8 mouse cellular contexts compared by ENCODE assay signal in the genomic region with DNA sequence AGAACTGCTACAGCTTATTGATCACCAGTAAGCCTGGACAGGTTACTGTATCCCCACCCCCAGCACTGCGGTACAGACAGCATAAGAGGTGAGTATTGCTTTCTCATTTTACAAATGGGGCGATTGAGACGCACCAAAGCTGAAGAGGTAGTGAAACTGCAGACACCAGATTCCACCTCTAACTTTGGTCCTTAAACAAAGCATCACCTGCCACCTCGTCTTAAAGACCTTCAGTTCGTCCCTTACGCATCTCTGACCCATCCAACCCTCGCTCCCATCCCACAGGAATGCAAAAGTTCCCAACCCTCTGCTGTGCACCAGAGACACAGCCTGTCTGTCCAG. TPM values are rescaled to one million over a fixed set of nuclear protein-coding genes. Genes with fewer than 3 reads are reported as not detected.
DNase-seq lines count a peak whose midpoint lies in the region; ATAC-seq and TF ChIP-seq lines count a peak whose summit lies in the region.
"Had no signal": no experiment of that assay in that cellular context is flagged by ENCODE, and none has a peak within 500 bp of the region (broad histone marks: within the 10 kb centered on the region; RNA-seq: fewer than 3 reads in every experiment).

No protein-coding gene starts in this region.

- peak overlapping the region; percentile 66 for H3K4me3 ChIP-seq in lung, embryonic 16.5 days (ENCODE audit: low read length)
- peak overlapping the region; percentile 67 for H3K4me3 ChIP-seq in forebrain, embryonic 11.5 days (ENCODE audit: low read depth, low read length)
- peak overlapping the region; percentile 61; the same call in 1 of the 2 replicates for H3K4me3 ChIP-seq in limb, embryonic 10.5 days
- peak overlapping the region; percentile 72 for H3K4me3 ChIP-seq in olfactory bulb, adult 2 months (ENCODE audit: insufficient read depth, low read depth, low read length)

- H3K4me2 ChIP-seq in lung, embryonic 16.5 days (ENCODE audit: low read depth, low read length): peak overlapping the region; percentile 96
- peak overlapping the region; percentile 90 for H3K4me2 ChIP-seq in forebrain, embryonic 11.5 days (ENCODE audit: low read depth, low read length, severe bottlenecking)

- TF ChIP-seq CTCF in olfactory bulb, adult 2 months (IDR thresholded peaks at IDR 0.05; ENCODE audit: insufficient read depth, low read depth, low read length): no peak

- peak overlapping the region; percentile 71 for H3K9ac ChIP-seq in lung, embryonic 16.5 days (ENCODE audit: low read length)
- H3K9ac ChIP-seq in forebrain, embryonic 11.5 days (ENCODE audit: low read length): peak overlapping the region; percentile 77

- no peak for DNase-seq in lung, adult 18-20 months
- no peak for DNase-seq in forebrain, embryonic 11.5 days (ENCODE audit: low spot score)
- DNase-seq in limb, embryonic 10.5 days (ENCODE audit: low spot score): no peak
- no peak for DNase-seq in frontal cortex, postnatal 36 days (ENCODE audit: low spot score in 2 of 2)
- DNase-seq in layer of hippocampus, adult 18-20 months (ENCODE audit: low spot score in 2 of 2): no peak
- DNase-seq: adrenal gland, postnatal 25 days had no signal

- peaks cover 24% of the 10 kb centered on the region for H3K4me1 ChIP-seq in lung, embryonic 16.5 days (replicated peaks; ENCODE audit: control insufficient read depth, insufficient read depth, low read length)
- no peaks in the 10 kb centered on the region; the same call in 1 of the 2 replicates for H3K4me1 ChIP-seq in forebrain, embryonic 11.5 days (replicated peaks; ENCODE audit: control insufficient read depth, insufficient read depth, low read length)
- peaks cover 16% of the 10 kb centered on the region for H3K4me1 ChIP-seq in limb, embryonic 10.5 days
- H3K4me1 ChIP-seq in olfactory bulb, adult 2 months (ENCODE audit: control insufficient read depth, insufficient read depth, low read length): peaks cover 23% of the 10 kb centered on the region

- H3K27ac ChIP-seq in lung, embryonic 16.5 days (ENCODE audit: low read length): no peak overlapping the region
- no peak overlapping the region for H3K27ac ChIP-seq in forebrain, embryonic 11.5 days (ENCODE audit: low read depth, low read length)
- H3K27ac ChIP-seq in limb, embryonic 10.5 days: no peak overlapping the region
- peak overlapping the region; percentile 78 for H3K27ac ChIP-seq in olfactory bulb, adult 2 months (ENCODE audit: insufficient read depth, low read depth, low read length)

- WGBS in lung, embryonic 16.5 days: 34% methylated on average over 7 of the region's 7 CpGs
- WGBS in forebrain, embryonic 11.5 days: 41% methylated on average over 7 of the region's 7 CpGs
- 44% methylated on average over 7 of the region's 7 CpGs for WGBS in limb, embryonic 10.5 days
- 34% methylated on average over 7 of the region's 7 CpGs for WGBS in olfactory bulb, adult 2 months

- TF ChIP-seq POLR2A in olfactory bulb, adult 2 months (IDR thresholded peaks at IDR 0.05; ENCODE audit: insufficient read depth, low read depth, low read length): no peak

- no peak for ATAC-seq in lung, embryonic 16.5 days (ENCODE audit: low read depth)
- peak; percentile 23; the same call in 1 of the 2 replicates for ATAC-seq in forebrain, embryonic 11.5 days (replicated peaks; ENCODE audit: low FRiP score)

- H3K36me3 ChIP-seq in lung, embryonic 16.5 days (ENCODE audit: control insufficient read depth, insufficient read depth, low read length): no peaks in the 10 kb centered on the region
- H3K36me3 ChIP-seq in forebrain, embryonic 11.5 days (ENCODE audit: control insufficient read depth, insufficient read depth, low read length): no peaks in the 10 kb centered on the region
- H3K36me3 ChIP-seq in limb, embryonic 10.5 days: no peaks in the 10 kb centered on the region

- peaks cover 2% of the 10 kb centered on the region; the same call in 1 of the 2 replicates for H3K27me3 ChIP-seq in lung, embryonic 16.5 days (ENCODE audit: control insufficient read depth, insufficient read depth, low read depth, low read length)
- no peaks in the 10 kb centered on the region; the same call in 1 of the 2 replicates for H3K27me3 ChIP-seq in forebrain, embryonic 11.5 days (ENCODE audit: control insufficient read depth, insufficient read depth, low read length)
- peaks cover 53% of the 10 kb centered on the region for H3K27me3 ChIP-seq in limb, embryonic 10.5 days (ENCODE audit: low read depth, poor library complexity, severe bottlenecking)

- H3K9me3 ChIP-seq in lung, embryonic 16.5 days (ENCODE audit: control insufficient read depth, low read length): no peaks in the 10 kb centered on the region
- H3K9me3 ChIP-seq in forebrain, embryonic 11.5 days (ENCODE audit: control insufficient read depth, low read length): no peaks in the 10 kb centered on the region
- H3K9me3 ChIP-seq in limb, embryonic 10.5 days (replicated peaks): no peaks in the 10 kb centered on the region

RNA-seq across cellular contexts. Expression of gene Acss1, which starts 1.6 kb away (rescaled TPM):
- polyA plus RNA-seq in lung, embryonic 16.5 days (2015; fragmentation: Nextera tagmentation; extraction: Ambion mirVana): 11.3 and 14.7 TPM in 2 replicates
- 46.6 and 46.8 TPM in 2 replicates for polyA plus RNA-seq in forebrain, embryonic 11.5 days (2014; fragmentation: Nextera tagmentation; extraction: Ambion mirVana)
- 3.4 and 3.6 TPM in 2 replicates for polyA plus RNA-seq in limb, embryonic 10.5 days (2016; fragmentation: Nextera tagmentation; extraction: Ambion mirVana)
- not detected in 2 replicates for polyA plus RNA-seq in olfactory bulb, adult 2 months (2012; ENCODE audit: insufficient read depth, insufficient read length, low replicate concordance, missing spikeins)
- 10 to 100 TPM; 23.7 to 25.7 TPM for total RNA-seq in layer of hippocampus, adult 18-20 months (2021)

RNA-seq across cellular contexts. Expression of gene Vsx1, which starts 22.5 kb away (rescaled TPM):
- not detected in 2 replicates for polyA plus RNA-seq in lung, embryonic 16.5 days (2015; fragmentation: Nextera tagmentation; extraction: Ambion mirVana)
- 0.08 TPM in 1 of 2 replicates, not detected in the other for polyA plus RNA-seq in forebrain, embryonic 11.5 days (2014; fragmentation: Nextera tagmentation; extraction: Ambion mirVana)
- not detected in 2 replicates for polyA plus RNA-seq in limb, embryonic 10.5 days (2016; fragmentation: Nextera tagmentation; extraction: Ambion mirVana)
- not detected in 2 replicates for polyA plus RNA-seq in olfactory bulb, adult 2 months (2012; ENCODE audit: insufficient read depth, insufficient read length, low replicate concordance, missing spikeins)
- total RNA-seq in layer of hippocampus, adult 18-20 months (2021): not detected
- total RNA-seq: adrenal gland, postnatal 25 days had no signal

RNA-seq across cellular contexts. Expression of gene Apmap, which starts 58.3 kb away (rescaled TPM):
- 56.6 and 57.2 TPM in 2 replicates for polyA plus RNA-seq in lung, embryonic 16.5 days (2015; fragmentation: Nextera tagmentation; extraction: Ambion mirVana)
- 38.4 and 38.9 TPM in 2 replicates for polyA plus RNA-seq in forebrain, embryonic 11.5 days (2014; fragmentation: Nextera tagmentation; extraction: Ambion mirVana)
- polyA plus RNA-seq in limb, embryonic 10.5 days (2016; fragmentation: Nextera tagmentation; extraction: Ambion mirVana): 26.6 and 28.9 TPM in 2 replicates
- polyA plus RNA-seq in olfactory bulb, adult 2 months (2012; ENCODE audit: insufficient read depth, insufficient read length, low replicate concordance, missing spikeins): not detected in 2 replicates
- 10 to 100 TPM; 52.6 to 53.3 TPM for total RNA-seq in layer of hippocampus, adult 18-20 months (2021)

Comparison
In these comparisons a context has a peak if more than half of its experiments do, and no peak if none do; other contexts are left out.
1. RNA of gene Apmap, which starts 58.3 kb away (polyA plus RNA-seq): 56.6 to 57.2 TPM in lung, embryonic 16.5 days, 38.4 to 38.9 TPM in forebrain, embryonic 11.5 days and 26.6 to 28.9 TPM in limb, embryonic 10.5 days; not detected in olfactory bulb, adult 2 months; every median in the first group is over 10 times any median in the second.
2. Peak in every context shown above with its lines, with median percentiles within 50 percentile points of each other: H3K4me3 ChIP-seq.